Mouse (Mus musculus) small intestine, adult 10 weeks (tissue): ENCODE data around the gene Mark4. TPM values are rescaled to one million over a fixed set of nuclear protein-coding genes. Genes with fewer than 3 reads are reported as not detected.

Source experiments
- polyA plus RNA-seq: library from polyadenylated mRNA; stranded (reverse); fragments of 350-450 nt; fragmentation: Illumina TruSeq; extraction: RNeasy Lipid Tissue Mini Kit (QIAGEN cat#74804); gene quantifications from one replicate; pipeline ENCODE4 v1.2.3, GENCODE M21; 2014; ENCODE audit warnings: low replicate concordance

The Mark4 gene
- 0.19 TPM for polyA plus RNA-seq

GRCm38 (mm10) chr7:19458591-19459111, at the start of gene Mark4:
Gene Mark4 (minus strand): TSS chr7:19458821.

GRCm38 (mm10) chr7:19462884-19463381, 4.3 kb upstream of the Mark4 start, which contains the start of gene Exoc3l2:
Gene Exoc3l2 (plus strand): TSS chr7:19463331.

GRCm38 (mm10) chr7:19404476-19404875, 54.1 kb downstream of the Mark4 start, which contains the start of gene Ckm:
Gene Ckm (plus strand): TSS chr7:19404776.

GRCm38 (mm10) chr7:19403731-19404296, 54.8 kb downstream of the Mark4 start, which contains the start of gene Klc3:
Gene Klc3 (minus strand): TSS chr7:19404104.

GRCm38 (mm10) chr7:19381377-19382165, 77.0 kb downstream of the Mark4 start, which contains the start of gene Ercc2:
Gene Ercc2 (plus strand): TSS chr7:19382010.

Other genes with a start within 250 kb of the Mark4 start
- 1.4 TPM for gene Gpr4, start 246.3 kb downstream of the Mark4 start, polyA plus RNA-seq
- 6.8 TPM for gene Opa3, start 230.5 kb downstream of the Mark4 start, polyA plus RNA-seq
- gene Vasp, start 187.0 kb downstream of the Mark4 start, polyA plus RNA-seq = 48.9 TPM
- gene Ppm1n, start 178.8 kb downstream of the Mark4 start, polyA plus RNA-seq = 4.2 TPM
- gene Rtn2, start 176.2 kb downstream of the Mark4 start, polyA plus RNA-seq = not detected
- gene Fosb, start 148.8 kb downstream of the Mark4 start, polyA plus RNA-seq = 0.67 TPM
- not detected for gene Ercc1, start 114.0 kb downstream of the Mark4 start, polyA plus RNA-seq
- 0.26 TPM for gene Cd3eap, start 99.3 kb downstream of the Mark4 start, polyA plus RNA-seq
- gene Ppp1r13l, start 99.1 kb downstream of the Mark4 start, polyA plus RNA-seq = not detected
- gene Ercc2, start 76.8 kb downstream of the Mark4 start, polyA plus RNA-seq = not detected
- gene Klc3, start 54.7 kb downstream of the Mark4 start, polyA plus RNA-seq = not detected
- gene Ckm, start 54.0 kb downstream of the Mark4 start, polyA plus RNA-seq = not detected
- not detected for gene Exoc3l2, start 4.5 kb upstream of the Mark4 start, polyA plus RNA-seq
- gene Bloc1s3, start 49.5 kb upstream of the Mark4 start, polyA plus RNA-seq = 3.4 TPM
- gene Trappc6a, start 49.6 kb upstream of the Mark4 start, polyA plus RNA-seq = not detected
- not detected for gene Nkpd1, start 59.0 kb upstream of the Mark4 start, polyA plus RNA-seq
- gene Ppp1r37, start 104.3 kb upstream of the Mark4 start, polyA plus RNA-seq = 0.22 TPM
- gene Zfp296, start 118.5 kb upstream of the Mark4 start, polyA plus RNA-seq = not detected
- gene Gemin7, start 118.8 kb upstream of the Mark4 start, polyA plus RNA-seq = 6.5 TPM
- 3.5 TPM for gene Clasrp, start 145.7 kb upstream of the Mark4 start, polyA plus RNA-seq
- gene Relb, start 170.6 kb upstream of the Mark4 start, polyA plus RNA-seq = 3.6 TPM
- gene Clptm1, start 206.2 kb upstream of the Mark4 start, polyA plus RNA-seq = 5.2 TPM
- gene Apoc2, start 219.1 kb upstream of the Mark4 start, polyA plus RNA-seq = 21.6 TPM
- gene Gm44805, start 222.6 kb upstream of the Mark4 start, polyA plus RNA-seq = not detected
- not detected for gene Apoc4, start 222.7 kb upstream of the Mark4 start, polyA plus RNA-seq
- gene Apoc1, start 233.8 kb upstream of the Mark4 start, polyA plus RNA-seq = not detected
- 2.3 TPM for gene Apoe, start 240.4 kb upstream of the Mark4 start, polyA plus RNA-seq